Mouse (Mus musculus): ENCODE measurements around the gene Abl2.

DNA sequence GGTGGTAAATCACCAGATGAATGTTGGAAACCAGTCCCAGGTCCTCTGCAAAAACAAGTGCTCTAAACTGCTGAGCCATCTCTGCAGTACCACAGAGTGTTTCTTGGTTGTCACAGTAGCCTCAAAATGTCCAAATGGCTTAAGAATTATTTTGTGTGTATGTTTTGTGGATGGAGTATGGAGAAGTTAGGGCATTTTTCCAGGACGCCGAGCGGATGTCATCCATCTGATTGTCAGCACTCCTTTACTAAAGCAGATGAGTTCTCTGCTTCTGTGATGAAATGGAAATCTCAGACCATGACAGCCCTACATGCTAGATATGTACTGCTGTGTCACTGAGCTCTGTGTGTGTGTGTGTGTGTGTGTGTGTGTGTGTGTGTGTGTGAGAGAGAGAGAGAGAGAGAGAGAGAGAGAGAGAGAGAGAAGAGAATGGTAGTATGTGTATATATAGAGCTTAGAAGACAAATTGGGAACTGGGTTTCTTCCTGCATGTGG, 31.3 kb downstream of the Abl2 start:
- TF ChIP-seq CTCF (IDR thresholded peaks at IDR 0.05; ENCODE audit: extremely low read depth, insufficient read length, insufficient replicate concordance, low read depth, low read length), result no peak
- no peak for TF ChIP-seq POLR2A (IDR thresholded peaks at IDR 0.05; ENCODE audit: low read depth, low read length)

Measured in small intestine, adult 2 months (tissue).